Mouse (Mus musculus) limb, embryonic 14.5 days (tissue): ENCODE measurements around the gene Zbtb1. TPM values are rescaled to one million over a fixed set of nuclear protein-coding genes. Genes with fewer than 3 reads are reported as not detected.
"Not testable (repeated sequence)": the region's sequence is repeated elsewhere in the genome, so short reads cannot be mapped to it uniquely, and the experiment has no call there.

Experiments
- ATAC-seq: fragments of 200-750 bp; cut with Nextera tagmentation; 2 replicates; pipeline ENCODE4 v1.8.0; 2017; ENCODE audit warnings: low read depth, moderate number of reproducible peaks, moderate TSS enrichment; ENCODE audit not compliant: low FRiP score
- DNase-seq: peaks from one replicate; pipeline ENCODE4 v3.0.0-alpha.2; 2015; ENCODE audit warnings: low spot score
- H3K27ac ChIP-seq: fragments of 300-500 bp; sonication (generic); replicated peaks from 2 replicates; pipeline ENCODE4 v1.5.1; 2014; ENCODE audit warnings: low read depth, mild to moderate bottlenecking, low read length, moderate library complexity, mixed read lengths
- H3K27me3 ChIP-seq: fragments of 300-500 bp; sonication (generic); 2 replicates; pipeline ENCODE4 v1.6.1; 2014; ENCODE audit warnings: low read length, mixed read lengths; ENCODE audit not compliant: control insufficient read depth, insufficient read depth
- H3K36me3 ChIP-seq: fragments of 300-500 bp; sonication (generic); 2 replicates; pipeline ENCODE4 v1.6.1; 2014; ENCODE audit warnings: mild to moderate bottlenecking, low read length, moderate library complexity, mixed read lengths; ENCODE audit not compliant: control insufficient read depth, insufficient read depth
- H3K4me1 ChIP-seq: fragments of 300-500 bp; sonication (generic); 2 replicates; pipeline ENCODE4 v1.6.1; 2014; ENCODE audit warnings: antibody characterized with exemption, low read length, mixed read lengths; ENCODE audit not compliant: control insufficient read depth, insufficient read depth
- H3K4me2 ChIP-seq: fragments of 300-500 bp; sonication (generic); replicated peaks from 2 replicates; pipeline ENCODE4 v1.6.1; 2014; ENCODE audit warnings: low read depth, mild to moderate bottlenecking, low read length, moderate library complexity; ENCODE audit not compliant: severe bottlenecking
- H3K4me3 ChIP-seq: fragments of 300-500 bp; sonication (generic); replicated peaks from 2 replicates; pipeline ENCODE4 v1.5.1; 2014; ENCODE audit warnings: low read length
- H3K9ac ChIP-seq: fragments of 300-500 bp; sonication (generic); 2 replicates; pipeline ENCODE4 v1.6.1; 2014; ENCODE audit warnings: mild to moderate bottlenecking, low read depth, low read length, moderate library complexity; ENCODE audit not compliant: severe bottlenecking
- H3K9me3 ChIP-seq: fragments of 300-500 bp; sonication (generic); 2 replicates; pipeline ENCODE4 v1.6.1; 2016; ENCODE audit warnings: low read length; ENCODE audit not compliant: control insufficient read depth
- POLR2A ChIP-seq: fragments of 200-500 bp; IDR thresholded peaks from 2 replicates; pipeline ENCODE4 v1.8.0; 2012; ENCODE audit warnings: inconsistent platforms, mild to moderate bottlenecking, moderate library complexity, borderline replicate concordance; ENCODE audit not compliant: insufficient read depth, insufficient read length; ENCODE audit errors: extremely low read depth
- WGBS: fragments of 180-500 bp; shearing (Covaris S2); extraction: QIAGEN DNeasy Blood & Tissue Kit; methylation state at CpG from one replicate; pipeline ENCODE4 v1.1.7; 2014; 5-methylcytosine and 5-hydroxymethylcytosine counted together
- polyA plus RNA-seq, 2 experiments: library from polyadenylated mRNA; depleted of rRNA in 1 of 2; stranded (reverse) in 1 of 2; unstranded in 1 of 2; fragments of >200 nt; fragmentation: Nextera tagmentation in 1 of 2; extraction: Ambion mirVana in 1 of 2; gene quantifications; 2 replicates each; pipeline versions ENCODE4 v1.2.1 to v1.2.3; 2012 to 2014

The Zbtb1 gene
- polyA plus RNA-seq, 2 experiments, result 6.9 to 9.4 TPM

DNA sequence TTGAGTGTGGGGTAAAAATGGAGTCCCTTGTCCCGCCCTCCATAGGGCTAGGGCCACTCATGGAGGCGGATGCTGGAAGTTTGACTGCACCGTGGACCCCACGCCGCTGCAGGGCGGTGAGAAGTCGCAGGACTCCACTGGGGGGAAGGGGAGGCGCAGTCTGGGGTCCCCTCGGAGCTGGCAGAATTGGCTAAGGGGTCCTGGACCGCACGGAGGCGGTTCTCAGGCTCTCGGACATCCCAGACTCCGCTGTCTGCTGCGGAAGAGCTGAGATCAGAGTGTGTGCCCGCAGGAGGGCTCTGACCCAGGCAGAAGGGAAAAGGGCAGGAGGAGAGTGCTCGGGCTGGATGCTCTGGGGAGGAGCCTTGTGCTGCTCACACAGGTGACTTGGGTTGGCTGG, 65.0 kb downstream of the Zbtb1 start:
- ATAC-seq (peak; percentile 57; the same call in 1 of the 2 replicates), DNase-seq (no peak)
- H3K4me2 ChIP-seq, result peak overlapping the region; percentile 77
- no peaks in the 10 kb centered on the region for H3K9me3 ChIP-seq
- no peaks in the 10 kb centered on the region for H3K36me3 ChIP-seq
- H3K4me3 ChIP-seq, result peak overlapping the region; percentile 39
- peak overlapping the region; percentile 65 for H3K9ac ChIP-seq
- H3K27ac ChIP-seq, result no peak overlapping the region
- peaks cover 8% of the 10 kb centered on the region for H3K4me1 ChIP-seq
- WGBS, result 3% methylated on average over 17 of the region's 17 CpGs
- H3K27me3 ChIP-seq, result no peaks in the 10 kb centered on the region
- TF ChIP-seq POLR2A, result 0 out of 2 replicates have a peak, but pooled peaks have one; percentile 16

DNA sequence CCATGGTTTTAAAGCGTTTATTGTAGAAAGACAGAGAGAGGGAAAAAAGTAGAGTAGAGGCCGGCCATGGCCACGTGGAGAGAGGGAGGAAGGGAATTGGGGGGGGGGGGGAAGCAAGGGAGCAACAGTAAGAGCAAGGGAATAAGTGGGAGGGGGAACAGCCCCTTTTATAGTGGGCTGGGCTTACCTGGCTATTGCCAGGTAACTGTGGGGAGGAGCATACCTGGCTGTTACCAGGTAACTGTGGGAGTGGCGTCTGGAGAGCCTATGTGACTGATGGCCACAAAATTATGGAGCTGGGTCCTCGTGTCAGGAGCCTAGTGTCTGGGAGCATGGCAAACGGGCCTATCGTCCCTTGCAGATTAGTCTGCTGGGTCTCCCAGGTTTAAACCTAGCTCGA, 65.5 kb downstream of the Zbtb1 start:
- no peak for DNase-seq
- 37% methylated on average over 8 of the region's 8 CpGs for WGBS
- no peak for TF ChIP-seq POLR2A
- Histone ChIP-seq H3K27me3 (no peaks in the 10 kb centered on the region), H3K9me3 (no peaks in the 10 kb centered on the region), H3K4me3 (peak overlapping the region; percentile 39), H3K4me1 (peaks cover 8% of the 10 kb centered on the region), H3K36me3 (no peaks in the 10 kb centered on the region), H3K27ac (no peak overlapping the region), H3K9ac (peak overlapping the region; percentile 65; the same call in 1 of the 2 replicates), H3K4me2 (peak overlapping the region; percentile 77)
- ATAC-seq, result no peak

DNA sequence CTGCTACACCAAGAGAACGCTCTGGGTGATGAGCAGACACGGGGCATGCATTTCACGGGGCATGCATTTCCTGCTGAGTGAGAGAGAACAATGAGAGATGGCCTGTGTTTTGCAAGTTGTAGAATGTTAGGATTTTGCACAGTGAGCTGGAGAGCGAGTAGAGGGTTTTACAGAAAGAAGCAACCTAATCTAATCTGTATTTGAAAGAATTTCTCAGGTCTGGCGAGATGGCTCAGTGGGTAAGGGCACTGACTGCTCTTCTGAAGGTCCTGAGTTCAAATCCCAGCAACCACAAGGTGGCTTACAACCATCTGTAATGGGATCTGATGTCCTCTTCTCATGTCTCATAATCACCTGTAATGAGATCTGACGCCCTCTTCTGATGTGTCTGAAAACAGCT, 73.4 kb downstream of the Zbtb1 start:
- H3K4me3 ChIP-seq, result not testable (repeated sequence)

DNA sequence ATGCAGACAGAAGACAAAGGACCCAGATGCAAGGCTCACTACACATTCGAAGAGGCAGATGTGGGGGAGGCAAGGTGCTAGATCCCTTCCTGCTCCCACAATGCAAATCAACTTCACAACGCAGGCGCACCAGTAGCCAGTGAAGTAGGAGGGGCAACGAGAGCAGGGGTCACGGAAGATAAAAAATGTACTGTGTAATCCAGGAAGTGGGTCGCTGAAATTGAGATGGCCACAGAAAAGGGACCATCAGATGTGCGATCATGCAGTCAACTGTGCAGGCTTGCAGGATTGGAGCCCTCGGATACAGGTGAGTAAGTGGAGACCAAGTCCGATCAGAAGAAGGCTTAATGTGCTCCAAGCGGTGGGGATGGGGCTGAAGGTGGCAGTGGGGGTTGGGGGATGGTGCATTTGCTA, 74.3 kb downstream of the Zbtb1 start:
- Histone ChIP-seq H3K4me1 (no peaks in the 10 kb centered on the region), H3K27ac (no peak overlapping the region), H3K9me3 (no peaks in the 10 kb centered on the region), H3K27me3 (no peaks in the 10 kb centered on the region), H3K4me2 (no peak overlapping the region), H3K9ac (no peak overlapping the region), H3K36me3 (no peaks in the 10 kb centered on the region), H3K4me3 (no peak overlapping the region)
- no peak for TF ChIP-seq POLR2A
- WGBS, result 62% methylated on average over 10 of the region's 10 CpGs
- DNase-seq (no peak), ATAC-seq (no peak)

More for the DNA sequence above, 73.4 kb downstream of the Zbtb1 start:
- H3K4me1 ChIP-seq, H3K9ac ChIP-seq, H3K36me3 ChIP-seq, H3K27ac ChIP-seq, DNase-seq, ATAC-seq, H3K27me3 ChIP-seq, H3K9me3 ChIP-seq, H3K4me2 ChIP-seq: not testable (repeated sequence)
- WGBS, result 72% methylated on average over 6 of the region's 6 CpGs

DNA sequence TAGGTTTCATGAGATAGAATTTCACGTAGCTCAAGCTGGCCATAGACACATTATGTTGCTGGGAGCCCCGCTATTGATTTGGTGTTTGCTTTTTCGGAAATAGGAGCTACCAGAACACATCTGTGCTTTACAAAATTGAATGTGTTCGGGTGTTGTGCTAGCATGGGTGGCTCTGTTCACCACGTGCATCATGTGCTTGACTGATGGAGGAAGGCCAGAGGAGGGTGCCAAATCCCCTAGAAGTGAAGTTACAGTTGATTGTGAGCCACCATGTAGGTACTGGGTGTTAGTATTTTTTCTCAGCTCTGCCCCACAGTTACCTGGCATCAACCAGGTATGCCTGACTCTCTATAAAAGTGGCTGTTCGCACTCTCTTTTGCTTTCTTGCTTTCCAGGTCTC, 74.8 kb downstream of the Zbtb1 start:
- no peaks in the 10 kb centered on the region for H3K9me3 ChIP-seq
- no peak overlapping the region for H3K4me2 ChIP-seq
- 75% methylated on average over 6 of the region's 6 CpGs for WGBS
- no peaks in the 10 kb centered on the region for H3K36me3 ChIP-seq
- DNase-seq, result no peak
- no peak overlapping the region for H3K27ac ChIP-seq
- ATAC-seq, result no peak
- no peaks in the 10 kb centered on the region for H3K4me1 ChIP-seq
- H3K9ac ChIP-seq, result no peak overlapping the region
- TF ChIP-seq POLR2A, result no peak
- H3K27me3 ChIP-seq, result no peaks in the 10 kb centered on the region
- no peak overlapping the region for H3K4me3 ChIP-seq

DNA sequence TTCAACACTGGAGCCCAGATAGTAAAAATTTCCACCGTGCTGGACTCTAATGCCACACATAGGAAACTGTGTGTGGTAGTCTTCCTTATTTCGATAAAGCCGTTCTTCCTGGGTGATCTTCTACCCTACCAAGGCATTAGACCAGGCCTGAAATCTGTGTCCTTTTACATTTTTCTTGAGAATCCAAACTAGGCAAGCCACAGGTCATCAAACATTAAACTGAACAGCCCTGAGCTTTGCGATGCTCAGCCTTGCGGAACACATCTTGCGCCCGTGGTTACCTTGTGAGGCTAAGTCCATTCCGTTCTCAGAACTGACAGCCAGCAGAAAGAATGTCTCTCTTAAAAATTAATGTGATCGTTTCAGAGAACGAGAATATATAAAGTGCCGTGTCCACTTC, 76.1 kb downstream of the Zbtb1 start:
- Histone ChIP-seq H3K4me1 (no peaks in the 10 kb centered on the region), H3K27me3 (no peaks in the 10 kb centered on the region), H3K9ac (no peak overlapping the region), H3K36me3 (no peaks in the 10 kb centered on the region), H3K4me3 (no peak overlapping the region), H3K27ac (no peak overlapping the region), H3K4me2 (no peak overlapping the region), H3K9me3 (no peaks in the 10 kb centered on the region)
- TF ChIP-seq POLR2A, result no peak
- WGBS, result 87% methylated on average over 11 of the region's 11 CpGs
- no peak for ATAC-seq
- no peak for DNase-seq

Other genes with a start within 250 kb of the Zbtb1 start
- 0.24 and 0.31 TPM in 2 replicates for gene Esr2, start 193.0 kb upstream of the Zbtb1 start, polyA plus RNA-seq (2012; rRNA removed)
- 0.10 and 0.40 TPM in 2 replicates for gene Esr2, start 193.0 kb upstream of the Zbtb1 start, polyA plus RNA-seq (2014; fragmentation: Nextera tagmentation; extraction: Ambion mirVana)
- 0.06 TPM in 1 of 2 replicates, not detected in the other for gene Tex21, start 123.5 kb upstream of the Zbtb1 start, polyA plus RNA-seq (2012; rRNA removed)
- gene Tex21, start 123.5 kb upstream of the Zbtb1 start, polyA plus RNA-seq (2014; fragmentation: Nextera tagmentation; extraction: Ambion mirVana), result 0.12 and 0.19 TPM in 2 replicates
- gene Mthfd1, start 115.0 kb upstream of the Zbtb1 start, polyA plus RNA-seq (2012; rRNA removed), result 37.0 and 49.5 TPM in 2 replicates
- gene Mthfd1, start 115.0 kb upstream of the Zbtb1 start, polyA plus RNA-seq (2014; fragmentation: Nextera tagmentation; extraction: Ambion mirVana), result 61.8 and 62.7 TPM in 2 replicates
- 1.1 and 1.6 TPM in 2 replicates for gene Akap5, start 45.4 kb upstream of the Zbtb1 start, polyA plus RNA-seq (2012; rRNA removed)
- gene Akap5, start 45.4 kb upstream of the Zbtb1 start, polyA plus RNA-seq (2014; fragmentation: Nextera tagmentation; extraction: Ambion mirVana), result 1.0 and 1.5 TPM in 2 replicates
- 24.1 and 27.2 TPM in 2 replicates for gene Zbtb25, start 664 bp upstream of the Zbtb1 start, polyA plus RNA-seq (2012; rRNA removed)
- gene Zbtb25, start 664 bp upstream of the Zbtb1 start, polyA plus RNA-seq (2014; fragmentation: Nextera tagmentation; extraction: Ambion mirVana), result 21.4 and 23.9 TPM in 2 replicates
- 5.1 and 6.7 TPM in 2 replicates for gene Hspa2, start 33.9 kb downstream of the Zbtb1 start, polyA plus RNA-seq (2012; rRNA removed)
- 7.7 and 8.3 TPM in 2 replicates for gene Hspa2, start 33.9 kb downstream of the Zbtb1 start, polyA plus RNA-seq (2014; fragmentation: Nextera tagmentation; extraction: Ambion mirVana)
- 2.1 and 4.2 TPM in 2 replicates for gene Ppp1r36, start 47.3 kb downstream of the Zbtb1 start, polyA plus RNA-seq (2012; rRNA removed)
- gene Ppp1r36, start 47.3 kb downstream of the Zbtb1 start, polyA plus RNA-seq (2014; fragmentation: Nextera tagmentation; extraction: Ambion mirVana), result 3.1 and 5.3 TPM in 2 replicates
- 22.7 and 23.7 TPM in 2 replicates for gene Plekhg3, start 160.6 kb downstream of the Zbtb1 start, polyA plus RNA-seq (2012; rRNA removed)
- 5.6 and 7.9 TPM in 2 replicates for gene Plekhg3, start 160.6 kb downstream of the Zbtb1 start, polyA plus RNA-seq (2014; fragmentation: Nextera tagmentation; extraction: Ambion mirVana)